Mouse (Mus musculus) hindbrain, embryonic 11.5 days (tissue): ENCODE measurements at regions not wholly inside any gene's neighbourhood (a gene's known extent, or its start where the extent isn't known, plus 50 kb on each side); places are given as distances from the start of the nearest gene placed in this dataset.

ENCODE experiments used
- ATAC-seq: fragments of 200-750 bp; cut with Nextera tagmentation; 2 replicates; pipeline ENCODE4 v1.8.0; 2017; ENCODE audit warnings: mild to moderate bottlenecking, moderate TSS enrichment, moderate library complexity; ENCODE audit not compliant: low FRiP score
- DNase-seq: peaks from one replicate; pipeline ENCODE4 v3.0.0-alpha.2; 2015; ENCODE audit warnings: low spot score
- H3K27ac ChIP-seq: fragments of 300-500 bp; sonication (generic); 2 replicates; pipeline ENCODE4 v1.5.1; 2014; ENCODE audit warnings: mild to moderate bottlenecking, low read depth, low read length
- H3K27me3 ChIP-seq: fragments of 300-500 bp; sonication (generic); 2 replicates; pipeline ENCODE4 v1.6.1; 2014; ENCODE audit warnings: mild to moderate bottlenecking, low read length, moderate library complexity, mixed read lengths; ENCODE audit not compliant: control insufficient read depth, insufficient read depth
- H3K36me3 ChIP-seq: fragments of 300-500 bp; sonication (generic); 2 replicates; pipeline ENCODE4 v1.6.1; 2014; ENCODE audit warnings: mild to moderate bottlenecking, low read length, moderate library complexity, mixed read lengths; ENCODE audit not compliant: control insufficient read depth, insufficient read depth
- H3K4me1 ChIP-seq: fragments of 300-500 bp; sonication (generic); replicated peaks from 2 replicates; pipeline ENCODE4 v1.6.1; 2014; ENCODE audit warnings: low read length, mixed read lengths; ENCODE audit not compliant: control insufficient read depth, insufficient read depth
- H3K4me2 ChIP-seq: fragments of 300-500 bp; sonication (generic); replicated peaks from 2 replicates; pipeline ENCODE4 v1.6.1; 2014; ENCODE audit warnings: mild to moderate bottlenecking, low read depth, low read length
- H3K4me3 ChIP-seq: fragments of 300-500 bp; sonication (generic); 2 replicates; pipeline ENCODE4 v1.5.1; 2014; ENCODE audit warnings: low read depth, low read length
- H3K9ac ChIP-seq: fragments of 300-500 bp; sonication (generic); 2 replicates; pipeline ENCODE4 v1.6.1; 2014; ENCODE audit warnings: low read depth, low read length
- H3K9me3 ChIP-seq: fragments of 300-500 bp; sonication (generic); 2 replicates; pipeline ENCODE4 v1.6.1; 2016; ENCODE audit warnings: low read length; ENCODE audit not compliant: control insufficient read depth
- WGBS: fragments of 180-500 bp; shearing (Covaris S2); extraction: QIAGEN DNeasy Blood & Tissue Kit; methylation state at CpG from one replicate; pipeline ENCODE4 v1.1.7; 2014; 5-methylcytosine and 5-hydroxymethylcytosine counted together

DNA sequence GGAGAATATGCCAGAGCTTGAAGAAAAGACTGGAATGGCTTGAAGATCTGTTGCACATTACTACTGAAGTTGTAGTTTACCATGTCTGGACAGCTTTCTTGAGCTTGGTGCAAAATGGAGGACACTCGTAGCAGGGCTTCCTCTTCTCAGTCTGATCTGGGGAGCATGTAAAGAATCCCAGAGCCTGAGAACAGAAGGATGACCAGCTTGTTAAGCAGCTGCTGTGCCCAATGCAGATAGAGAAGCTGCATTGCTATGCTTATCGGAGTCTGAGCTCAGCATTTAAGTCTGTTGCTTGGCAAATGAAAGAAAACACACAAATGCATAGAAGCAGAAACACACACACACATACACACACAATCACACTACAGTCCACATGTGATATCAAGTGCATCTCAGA is 76.9 kb upstream of the Tnc start:
- Histone ChIP-seq H3K9me3 (no peaks in the 10 kb centered on the region), H3K27me3 (no peaks in the 10 kb centered on the region), H3K36me3 (no peaks in the 10 kb centered on the region), H3K4me3 (no peak overlapping the region), H3K4me2 (no peak overlapping the region), H3K4me1 (no peaks in the 10 kb centered on the region), H3K9ac (no peak overlapping the region), H3K27ac (no peak overlapping the region)
- ATAC-seq (no peak), DNase-seq (no peak)
- WGBS = 89% methylated on average over 2 of the region's 2 CpGs

GRCm38 (mm10) chr4:64098247-64098646 is 51.4 kb upstream of the Tnc start:
- no peak for ATAC-seq
- H3K4me2 ChIP-seq = no peak overlapping the region

More at GRCm38 (mm10) chr4:64098247-64098646, 51.4 kb upstream of the Tnc start:
- Histone ChIP-seq H3K9ac (no peak overlapping the region), H3K4me3 (no peak overlapping the region), H3K4me1 (no peaks in the 10 kb centered on the region), H3K36me3 (no peaks in the 10 kb centered on the region), H3K27me3 (no peaks in the 10 kb centered on the region), H3K9me3 (no peaks in the 10 kb centered on the region), H3K27ac (no peak overlapping the region)
- DNase-seq = no peak
- WGBS = 85% methylated on average over 4 of the region's 4 CpGs
